Mouse (Mus musculus) heart, embryonic 16.5 days (tissue): ENCODE measurements at regions not wholly inside any gene's neighbourhood (a gene's known extent, or its start where the extent isn't known, plus 50 kb on each side); places are given as distances from the start of the nearest gene placed in this dataset.

Experiments used
- ATAC-seq: fragments of 200-750 bp; cut with Nextera tagmentation; replicated peaks from 2 replicates; pipeline ENCODE4 v1.8.0; 2017; ENCODE audit warnings: moderate number of reproducible peaks; ENCODE audit not compliant: insufficient read depth, low FRiP score; ENCODE audit errors: extremely low read depth
- H3K27ac ChIP-seq: fragments of 300-500 bp; sonication (generic); 2 replicates; pipeline ENCODE4 v1.5.1; 2014; ENCODE audit warnings: mild to moderate bottlenecking, low read length, control low read depth, moderate library complexity
- H3K27me3 ChIP-seq: fragments of 300-500 bp; sonication (generic); 2 replicates; pipeline ENCODE4 v1.6.1; 2014; ENCODE audit warnings: low read length, mixed read lengths; ENCODE audit not compliant: control insufficient read depth, insufficient read depth
- H3K36me3 ChIP-seq: fragments of 300-500 bp; sonication (generic); 2 replicates; pipeline ENCODE4 v1.6.1; 2014; ENCODE audit not compliant: control insufficient read depth, insufficient read depth
- H3K4me1 ChIP-seq: fragments of 300-500 bp; sonication (generic); 2 replicates; pipeline ENCODE4 v1.6.1; 2014; ENCODE audit warnings: low read length, mixed read lengths; ENCODE audit not compliant: control insufficient read depth, insufficient read depth
- H3K4me2 ChIP-seq: fragments of 300-500 bp; sonication (generic); 2 replicates; pipeline ENCODE4 v1.6.1; 2014; ENCODE audit warnings: low read depth, mild to moderate bottlenecking, control low read depth, low read length
- H3K4me3 ChIP-seq: fragments of 300-500 bp; sonication (generic); 2 replicates; pipeline ENCODE4 v1.5.1; 2014; ENCODE audit warnings: mild to moderate bottlenecking, control low read depth, low read length
- H3K9ac ChIP-seq: fragments of 300-500 bp; sonication (generic); 2 replicates; pipeline ENCODE4 v1.6.1; 2014; ENCODE audit warnings: low read length, control low read depth
- H3K9me3 ChIP-seq: fragments of 300-500 bp; sonication (generic); replicated peaks from 2 replicates; pipeline ENCODE4 v1.6.1; 2016; ENCODE audit warnings: low read length; ENCODE audit not compliant: control insufficient read depth
- WGBS: fragments of 180-500 bp; shearing (Covaris S2); extraction: QIAGEN DNeasy Blood & Tissue Kit; methylation state at CpG from one replicate; pipeline ENCODE4 v1.1.7; 2014; 5-methylcytosine and 5-hydroxymethylcytosine counted together

- no peak overlapping the region for H3K9ac ChIP-seq
- H3K27me3 ChIP-seq = no peaks in the 10 kb centered on the region
- WGBS = 39% methylated on average over 3 of the region's 3 CpGs
- no peak overlapping the region for H3K27ac ChIP-seq
- ATAC-seq = no peak
- no peak overlapping the region for H3K4me2 ChIP-seq
- H3K36me3 ChIP-seq = no peaks in the 10 kb centered on the region
- H3K4me1 ChIP-seq = no peaks in the 10 kb centered on the region
- H3K9me3 ChIP-seq = no peaks in the 10 kb centered on the region
- no peak overlapping the region for H3K4me3 ChIP-seq
Observed at GRCm38 (mm10) chr14:99416169-99416568, 117.7 kb downstream of the Klf5 start.

DNA sequence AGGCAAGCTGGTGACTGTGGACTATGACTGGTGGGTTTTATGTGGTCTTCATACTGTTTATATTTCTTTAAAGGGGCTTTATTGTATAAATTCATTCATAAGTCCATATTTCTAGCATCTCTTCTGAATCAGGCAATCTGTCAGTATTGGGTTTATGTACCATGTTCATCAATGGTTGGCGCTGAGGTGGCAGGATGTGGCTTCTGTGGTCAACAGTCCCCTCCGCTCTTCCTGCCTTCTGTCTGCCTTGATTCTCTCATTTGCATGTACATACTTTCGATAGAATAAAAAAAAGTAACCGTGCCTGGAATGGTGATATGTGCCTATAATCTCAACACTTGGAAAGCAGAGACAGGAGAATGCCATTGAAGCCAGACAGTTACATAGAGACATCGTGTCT is 120.5 kb downstream of the Klf5 start:
- no peak for ATAC-seq
- 87% methylated on average over 5 of the region's 5 CpGs for WGBS
- no peaks in the 10 kb centered on the region for H3K27me3 ChIP-seq
- H3K27ac ChIP-seq = no peak overlapping the region
- no peaks in the 10 kb centered on the region for H3K9me3 ChIP-seq
- no peaks in the 10 kb centered on the region for H3K4me1 ChIP-seq
- no peaks in the 10 kb centered on the region for H3K36me3 ChIP-seq
- no peak overlapping the region for H3K9ac ChIP-seq
- no peak overlapping the region for H3K4me3 ChIP-seq
- H3K4me2 ChIP-seq = no peak overlapping the region

DNA sequence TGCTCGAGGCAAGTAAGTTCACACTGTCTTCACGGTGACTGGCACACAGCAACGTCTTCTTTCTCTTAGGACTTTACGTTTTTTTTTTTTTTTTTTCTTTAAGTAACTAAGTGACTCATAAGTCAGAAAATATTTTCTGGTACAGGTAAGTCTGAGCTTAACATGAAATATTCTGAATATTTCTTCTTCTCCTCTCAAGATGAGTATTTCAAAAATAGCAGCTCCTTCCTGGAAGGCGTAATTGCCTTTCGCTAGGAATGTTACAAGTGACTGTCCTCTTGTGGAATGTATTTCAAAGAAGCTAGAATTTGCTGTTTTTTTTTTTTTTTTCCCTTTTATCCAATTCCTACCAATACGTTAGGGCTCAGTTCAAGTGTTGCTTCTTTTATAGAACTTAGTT is 124.8 kb downstream of the Klf5 start:
- Histone ChIP-seq H3K4me3 (no peak overlapping the region), H3K9ac (no peak overlapping the region), H3K4me2 (no peak overlapping the region), H3K4me1 (no peaks in the 10 kb centered on the region), H3K36me3 (no peaks in the 10 kb centered on the region), H3K27me3 (no peaks in the 10 kb centered on the region), H3K9me3 (no peaks in the 10 kb centered on the region), H3K27ac (no peak overlapping the region)
- WGBS = 67% methylated on average over 7 of the region's 7 CpGs
- ATAC-seq = no peak

GRCm38 (mm10) chr14:99427049-99427448 is 128.6 kb downstream of the Klf5 start:
- no peak overlapping the region for H3K9ac ChIP-seq
- ATAC-seq = no peak
- H3K9me3 ChIP-seq = no peaks in the 10 kb centered on the region
- H3K27me3 ChIP-seq = no peaks in the 10 kb centered on the region
- no peak overlapping the region for H3K27ac ChIP-seq
- 76% methylated on average over 3 of the region's 3 CpGs for WGBS
- no peak overlapping the region for H3K4me3 ChIP-seq
- no peak overlapping the region for H3K4me2 ChIP-seq
- H3K36me3 ChIP-seq = no peaks in the 10 kb centered on the region
- H3K4me1 ChIP-seq = no peaks in the 10 kb centered on the region

- Histone ChIP-seq H3K9ac (no peak overlapping the region), H3K4me3 (no peak overlapping the region), H3K27ac (no peak overlapping the region), H3K36me3 (no peaks in the 10 kb centered on the region), H3K4me2 (no peak overlapping the region), H3K4me1 (no peaks in the 10 kb centered on the region), H3K9me3 (no peaks in the 10 kb centered on the region), H3K27me3 (no peaks in the 10 kb centered on the region)
- no peak for ATAC-seq
- WGBS = 62% methylated on average over 4 of the region's 4 CpGs
Observed at GRCm38 (mm10) chr14:99430323-99430722, 131.8 kb downstream of the Klf5 start.

DNA sequence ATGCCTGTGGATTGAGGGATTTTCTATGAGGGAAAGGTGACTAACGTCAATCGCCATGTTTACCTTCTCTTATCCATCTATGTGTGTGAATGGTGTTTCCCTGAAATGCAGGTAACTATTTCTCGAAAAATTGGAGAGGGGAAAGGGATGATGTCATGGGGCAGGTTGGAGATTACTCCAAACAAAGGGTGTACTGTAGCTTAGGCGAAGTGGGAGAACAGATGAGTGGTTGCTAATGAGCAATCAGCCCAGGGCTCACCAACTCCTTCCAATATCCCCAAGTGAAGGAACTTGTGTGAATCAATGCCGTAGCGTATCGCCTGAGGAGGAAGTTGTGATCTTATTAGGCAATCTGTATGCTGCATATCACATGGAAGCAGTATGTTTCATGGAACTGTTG is 133.2 kb downstream of the Klf5 start:
- Histone ChIP-seq H3K4me2 (no peak overlapping the region), H3K4me3 (no peak overlapping the region), H3K27ac (no peak overlapping the region), H3K36me3 (no peaks in the 10 kb centered on the region), H3K9ac (no peak overlapping the region), H3K9me3 (no peaks in the 10 kb centered on the region), H3K4me1 (no peaks in the 10 kb centered on the region), H3K27me3 (no peaks in the 10 kb centered on the region)
- ATAC-seq = no peak
- 80% methylated on average over 7 of the region's 7 CpGs for WGBS

GRCm38 (mm10) chr14:99434645-99435044 is 136.2 kb downstream of the Klf5 start:
- Histone ChIP-seq H3K27me3 (no peaks in the 10 kb centered on the region), H3K4me1 (no peaks in the 10 kb centered on the region), H3K9ac (no peak overlapping the region), H3K4me2 (no peak overlapping the region), H3K4me3 (no peak overlapping the region), H3K27ac (no peak overlapping the region), H3K36me3 (no peaks in the 10 kb centered on the region), H3K9me3 (no peaks in the 10 kb centered on the region)
- WGBS = 83% methylated on average over 1 of the region's 1 CpGs
- no peak for ATAC-seq

- no peak overlapping the region for H3K4me3 ChIP-seq
- H3K27ac ChIP-seq = no peak overlapping the region
- ATAC-seq = no peak
- 76% methylated on average over 3 of the region's 3 CpGs for WGBS
- no peak overlapping the region for H3K4me2 ChIP-seq
- H3K9ac ChIP-seq = no peak overlapping the region
- no peaks in the 10 kb centered on the region for H3K27me3 ChIP-seq
- H3K4me1 ChIP-seq = peaks cover 4% of the 10 kb centered on the region; the same call in 1 of the 2 replicates
- H3K9me3 ChIP-seq = no peaks in the 10 kb centered on the region
- no peaks in the 10 kb centered on the region for H3K36me3 ChIP-seq
Observed at GRCm38 (mm10) chr14:99435512-99435911, 137.0 kb downstream of the Klf5 start.

DNA sequence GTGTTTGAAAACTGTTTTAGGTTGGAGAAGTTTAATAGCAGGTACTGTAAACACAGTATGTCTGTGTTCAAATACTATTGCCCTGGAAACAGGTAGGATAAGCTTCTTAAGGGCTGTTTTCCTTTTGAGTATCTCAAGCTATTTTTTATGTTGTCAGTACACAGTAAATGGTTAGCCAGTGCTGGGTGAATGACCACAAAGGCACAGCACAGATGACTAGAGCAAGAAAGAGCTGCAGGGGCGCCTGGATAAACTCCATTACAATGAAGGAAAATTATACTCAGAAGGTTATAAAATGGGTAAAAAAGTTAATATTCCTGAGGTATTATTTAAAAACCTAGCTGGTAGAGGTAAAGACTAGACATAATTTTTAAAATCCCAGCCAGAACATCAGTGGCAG is 137.6 kb downstream of the Klf5 start:
- Histone ChIP-seq H3K4me2 (no peak overlapping the region), H3K4me1 (peaks cover 4% of the 10 kb centered on the region; the same call in 1 of the 2 replicates), H3K27ac (no peak overlapping the region), H3K4me3 (no peak overlapping the region), H3K9me3 (no peaks in the 10 kb centered on the region), H3K36me3 (no peaks in the 10 kb centered on the region), H3K9ac (no peak overlapping the region), H3K27me3 (no peaks in the 10 kb centered on the region)
- no peak for ATAC-seq
- WGBS = 72% methylated on average over 1 of the region's 1 CpGs

DNA sequence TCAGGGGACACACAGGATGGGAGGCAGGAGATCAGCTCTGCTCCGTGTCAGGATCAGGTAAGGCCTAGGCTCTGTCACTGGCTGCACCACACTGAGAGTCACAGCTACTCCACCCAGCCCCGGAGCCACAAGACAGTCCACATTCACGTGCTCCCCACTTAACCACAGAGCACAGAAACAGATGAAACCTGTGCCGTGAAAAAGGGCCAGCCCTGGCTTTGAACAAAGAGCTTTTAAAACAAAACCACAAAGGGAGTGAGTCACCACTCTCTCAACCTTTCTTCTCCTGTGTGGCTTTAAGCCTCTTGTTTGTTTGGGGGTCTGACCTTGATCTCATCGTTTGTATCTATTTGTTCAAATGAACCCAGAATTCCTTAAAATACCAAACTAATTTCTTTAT is 150.6 kb downstream of the Klf5 start:
- ATAC-seq = no peak
- H3K36me3 ChIP-seq = no peaks in the 10 kb centered on the region
- no peaks in the 10 kb centered on the region for H3K27me3 ChIP-seq
- H3K9ac ChIP-seq = no peak overlapping the region
- no peak overlapping the region for H3K4me2 ChIP-seq
- no peaks in the 10 kb centered on the region for H3K4me1 ChIP-seq
- no peak overlapping the region for H3K4me3 ChIP-seq
- no peak overlapping the region for H3K27ac ChIP-seq
- WGBS = 56% methylated on average over 5 of the region's 5 CpGs
- H3K9me3 ChIP-seq = no peaks in the 10 kb centered on the region
